Mouse (Mus musculus) lung, postnatal 0 days (tissue): ENCODE data around the gene Gipc2. TPM values are rescaled to one million over a fixed set of nuclear protein-coding genes. Genes with fewer than 3 reads are reported as not detected.

ENCODE experiments used
- ATAC-seq: fragments of 200-750 bp; cut with Nextera tagmentation; 2 replicates; pipeline ENCODE4 v1.8.0; 2017; ENCODE audit warnings: moderate library complexity
- DNase-seq: peaks from one replicate; pipeline ENCODE4 v3.0.0-alpha.2; 2016; ENCODE audit warnings: low spot score
- H3K27ac ChIP-seq: fragments of 300-500 bp; sonication (generic); 2 replicates; pipeline ENCODE4 v1.5.1; 2014; ENCODE audit warnings: antibody characterized with exemption, mild to moderate bottlenecking, low read length, mixed read lengths
- H3K27me3 ChIP-seq: fragments of 300-500 bp; sonication (generic); replicated peaks from 2 replicates; pipeline ENCODE4 v1.6.1; 2014; ENCODE audit warnings: low read length, mixed read lengths; ENCODE audit not compliant: insufficient read depth
- H3K36me3 ChIP-seq: fragments of 300-500 bp; sonication (generic); 2 replicates; pipeline ENCODE4 v1.6.1; 2014; ENCODE audit warnings: low read length, mixed read lengths; ENCODE audit not compliant: insufficient read depth
- H3K4me1 ChIP-seq: fragments of 300-500 bp; sonication (generic); 2 replicates; pipeline ENCODE4 v1.6.1; 2014; ENCODE audit warnings: antibody characterized with exemption, low read depth, low read length, mixed read lengths; ENCODE audit not compliant: insufficient read depth
- H3K4me2 ChIP-seq: fragments of 300-500 bp; sonication (generic); replicated peaks from 2 replicates; pipeline ENCODE4 v1.6.1; 2014; ENCODE audit warnings: low read depth, mild to moderate bottlenecking, low read length, moderate library complexity, mixed read lengths
- H3K4me3 ChIP-seq: fragments of 300-500 bp; sonication (generic); 2 replicates; pipeline ENCODE4 v1.5.1; 2014; ENCODE audit warnings: low read depth, low read length
- H3K9ac ChIP-seq: fragments of 300-500 bp; sonication (generic); replicated peaks from 2 replicates; pipeline ENCODE4 v1.6.1; 2014; ENCODE audit warnings: low read depth, mild to moderate bottlenecking
- H3K9me3 ChIP-seq: fragments of 300-500 bp; sonication (generic); 2 replicates; pipeline ENCODE4 v1.6.1; 2016; ENCODE audit warnings: low read length, mixed read lengths
- CTCF ChIP-seq: IDR thresholded peaks from 2 replicates; pipeline ENCODE4 v1.5.1; 2016; ENCODE audit warnings: antibody characterized with exemption, mild to moderate bottlenecking
- EP300 ChIP-seq: IDR thresholded peaks from 2 replicates; pipeline ENCODE4 v1.6.1; 2016; ENCODE audit warnings: antibody characterized with exemption, mild to moderate bottlenecking, control low read depth
- WGBS: fragments of 180-500 bp; shearing (Covaris S2); extraction: QIAGEN DNeasy Blood & Tissue Kit; methylation state at CpG from one replicate; pipeline ENCODE4 v1.1.7; 2014; 5-methylcytosine and 5-hydroxymethylcytosine counted together
- polyA plus RNA-seq: library from polyadenylated mRNA; unstranded; fragments of >200 nt; fragmentation: Nextera tagmentation; extraction: Ambion mirVana; gene quantifications from 2 replicates; pipeline ENCODE4 v1.2.1, GENCODE M21; 2015

Gene Gipc2
- polyA plus RNA-seq, 1 experiment from 2014 or later = 86.3 TPM

DNA sequence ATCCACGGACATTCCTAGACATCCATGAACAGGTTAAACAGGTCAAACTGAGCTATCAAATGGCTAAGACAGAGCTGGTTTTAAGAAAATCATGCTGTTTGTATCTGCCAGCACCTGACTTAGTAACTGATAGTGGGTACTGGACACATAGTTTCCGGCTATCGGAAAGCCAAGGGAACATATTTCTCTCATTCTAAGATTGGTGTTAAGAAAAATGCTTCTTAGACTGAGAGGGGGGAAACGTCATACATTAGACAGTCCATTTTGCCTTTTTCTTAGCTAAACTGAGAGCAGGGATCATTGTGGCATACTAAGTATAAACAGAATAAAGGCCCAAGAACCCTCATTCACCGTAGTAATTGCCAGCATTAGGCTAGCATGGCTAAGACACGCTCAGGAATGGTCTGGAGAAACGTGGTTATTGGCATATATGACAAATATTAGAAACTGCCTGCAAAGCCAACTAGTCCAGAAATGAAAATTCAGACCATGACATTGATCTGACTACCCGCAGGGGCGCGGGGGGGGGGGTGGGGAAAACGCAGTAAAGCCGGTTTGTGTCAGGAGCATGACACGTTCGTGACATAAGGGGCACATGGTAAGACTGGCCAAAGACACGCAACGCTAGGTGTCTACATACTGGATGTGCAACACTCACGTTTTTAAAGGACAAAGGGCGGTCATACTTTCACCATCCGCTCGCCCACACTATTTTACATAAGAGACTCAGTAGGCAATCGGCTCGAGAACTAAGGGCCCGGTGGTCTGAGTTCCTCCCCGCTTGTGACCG, 43.3 kb upstream of the Gipc2 start:
- peak; percentile 29 for ATAC-seq
- Histone ChIP-seq H3K4me2 (peak overlapping the region; percentile 63), H3K4me3 (peak overlapping the region; percentile 84)

DNA sequence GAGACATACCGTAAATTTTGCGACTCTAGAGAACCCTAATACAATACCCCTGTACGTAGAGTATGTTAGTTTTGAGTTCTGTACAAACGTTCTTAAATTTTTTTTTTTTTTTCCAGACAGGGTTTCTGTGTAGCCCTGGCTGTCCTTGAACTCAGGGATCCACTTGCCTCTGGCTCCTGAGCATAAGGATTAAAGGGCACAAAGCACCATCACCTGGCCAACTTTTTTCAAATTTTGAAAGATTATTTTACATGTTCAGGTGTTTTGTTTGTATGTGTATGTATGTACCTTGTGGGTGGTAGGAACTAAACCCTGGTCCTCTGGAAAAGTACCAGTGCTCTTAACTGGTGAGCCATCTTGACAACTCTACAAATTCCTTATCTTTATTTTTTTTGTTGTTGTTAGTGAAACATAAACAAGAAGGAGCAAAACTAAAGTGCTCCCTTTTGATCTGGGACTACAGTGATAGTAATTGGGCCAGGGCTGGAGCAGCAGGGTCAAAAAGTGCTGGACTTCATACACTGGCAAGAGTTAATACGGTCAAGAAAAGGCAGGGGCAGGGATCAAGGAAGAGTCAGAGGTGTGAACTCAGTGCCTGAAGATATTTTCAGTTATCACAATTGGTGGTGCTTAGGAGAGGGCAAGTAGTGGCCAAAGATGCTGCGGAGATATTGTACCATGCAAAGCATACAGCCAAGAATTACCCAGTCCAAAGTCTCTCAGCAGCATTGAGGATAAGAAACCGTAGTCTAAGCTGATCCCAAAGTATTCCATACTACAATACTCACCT, 42.3 kb upstream of the Gipc2 start:
- Histone ChIP-seq H3K9ac (no peak overlapping the region), H3K36me3 (no peaks in the 10 kb centered on the region), H3K4me1 (peaks cover 9% of the 10 kb centered on the region), H3K9me3 (no peaks in the 10 kb centered on the region), H3K4me3 (no peak overlapping the region), H3K27ac (no peak overlapping the region), H3K4me2 (no peak overlapping the region), H3K27me3 (no peaks in the 10 kb centered on the region)
- no peak for DNase-seq
- WGBS = 82% methylated on average over 7 of the region's 7 CpGs
- no peak for ATAC-seq
- TF ChIP-seq CTCF (no peak), EP300 (no peak)

More for the DNA sequence above, 43.3 kb upstream of the Gipc2 start:
- Histone ChIP-seq H3K27ac (peak overlapping the region; percentile 97), H3K9ac (peak overlapping the region; percentile 99), H3K9me3 (no peaks in the 10 kb centered on the region), H3K4me1 (peaks cover 9% of the 10 kb centered on the region), H3K27me3 (no peaks in the 10 kb centered on the region), H3K36me3 (no peaks in the 10 kb centered on the region)
- TF ChIP-seq EP300 (no peak), CTCF (0 out of 2 replicates have a peak, but pooled peaks have one; percentile 11)
- DNase-seq = peak; percentile 81
- 2% methylated on average over 25 of the region's 25 CpGs for WGBS

DNA sequence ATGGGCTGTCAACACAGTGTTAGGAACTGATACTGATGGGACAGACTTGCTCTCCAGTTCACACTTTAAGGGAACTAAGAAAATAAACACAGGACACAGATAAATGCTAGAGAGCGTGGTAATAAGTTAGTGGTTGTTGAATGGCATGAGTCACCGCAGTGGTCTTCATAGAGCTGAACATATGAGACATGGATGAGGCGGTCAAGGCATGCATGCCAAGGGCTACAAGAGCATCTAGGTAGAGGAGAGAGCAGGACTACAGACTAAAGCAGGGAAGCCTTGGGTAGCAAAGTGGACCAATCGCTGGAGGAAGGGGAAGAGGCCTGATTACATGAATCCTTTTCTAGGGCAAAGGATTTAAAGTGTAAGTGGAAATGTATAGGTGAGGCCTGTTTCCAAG, 41.1 kb upstream of the Gipc2 start:
- Histone ChIP-seq H3K9me3 (no peaks in the 10 kb centered on the region), H3K9ac (no peak overlapping the region), H3K36me3 (no peaks in the 10 kb centered on the region), H3K4me1 (peaks cover 8% of the 10 kb centered on the region), H3K27me3 (no peaks in the 10 kb centered on the region), H3K27ac (no peak overlapping the region), H3K4me2 (no peak overlapping the region), H3K4me3 (no peak overlapping the region)
- no peak for ATAC-seq
- 93% methylated on average over 4 of the region's 4 CpGs for WGBS
- TF ChIP-seq CTCF (no peak), EP300 (no peak)
- no peak for DNase-seq

DNA sequence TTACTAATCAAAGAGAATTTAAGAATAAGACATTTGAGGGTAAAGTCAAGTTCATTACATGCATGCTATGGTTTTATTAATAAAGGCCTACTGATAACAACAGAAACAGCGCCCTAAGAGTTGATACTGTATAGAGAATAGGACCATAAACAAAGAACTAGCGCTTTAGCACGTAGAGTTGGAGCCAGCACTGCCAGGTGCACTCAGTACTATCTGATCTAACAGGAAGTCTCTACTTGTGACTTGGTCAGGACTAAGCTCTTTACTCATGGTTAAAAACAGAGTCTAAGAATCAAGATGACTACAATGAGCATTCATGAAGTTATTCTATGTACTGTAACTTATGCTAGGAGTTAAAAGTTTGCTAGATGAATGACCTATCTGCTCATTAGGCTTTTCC, 38.5 kb upstream of the Gipc2 start:
- Histone ChIP-seq H3K4me2 (no peak overlapping the region), H3K9ac (no peak overlapping the region), H3K9me3 (no peaks in the 10 kb centered on the region), H3K27ac (no peak overlapping the region), H3K4me3 (no peak overlapping the region), H3K36me3 (no peaks in the 10 kb centered on the region), H3K27me3 (no peaks in the 10 kb centered on the region), H3K4me1 (no peaks in the 10 kb centered on the region)
- TF ChIP-seq CTCF = no peak
- no peak for TF ChIP-seq EP300
- 77% methylated on average over 3 of the region's 3 CpGs for WGBS
- no peak for ATAC-seq
- DNase-seq = no peak

DNA sequence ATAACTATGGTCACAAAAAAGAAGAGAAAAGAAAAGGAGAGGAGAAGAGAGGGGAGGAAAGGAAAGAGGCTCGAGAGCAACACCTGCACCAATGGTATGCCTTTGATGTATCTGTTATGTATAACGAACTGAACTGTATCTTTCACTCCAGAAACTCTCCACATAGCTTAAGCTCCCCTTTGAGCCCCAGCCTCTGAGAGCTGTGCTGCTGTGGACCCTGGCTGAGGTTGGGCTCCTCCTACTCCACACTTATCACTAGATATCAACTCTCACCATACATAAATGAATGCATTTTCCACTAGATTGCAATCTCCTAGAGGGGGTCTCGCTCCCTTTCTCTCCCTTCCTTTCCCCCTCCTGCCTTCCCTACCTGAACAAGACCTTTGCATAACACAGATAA, 38.0 kb upstream of the Gipc2 start:
- Histone ChIP-seq H3K9ac (no peak overlapping the region), H3K4me3 (no peak overlapping the region), H3K4me1 (no peaks in the 10 kb centered on the region), H3K4me2 (no peak overlapping the region), H3K36me3 (no peaks in the 10 kb centered on the region), H3K27ac (no peak overlapping the region), H3K9me3 (no peaks in the 10 kb centered on the region), H3K27me3 (no peaks in the 10 kb centered on the region)
- ATAC-seq (no peak), DNase-seq (no peak)
- WGBS = 55% methylated on average over 3 of the region's 3 CpGs
- no peak for TF ChIP-seq CTCF
- TF ChIP-seq EP300 = no peak

DNA sequence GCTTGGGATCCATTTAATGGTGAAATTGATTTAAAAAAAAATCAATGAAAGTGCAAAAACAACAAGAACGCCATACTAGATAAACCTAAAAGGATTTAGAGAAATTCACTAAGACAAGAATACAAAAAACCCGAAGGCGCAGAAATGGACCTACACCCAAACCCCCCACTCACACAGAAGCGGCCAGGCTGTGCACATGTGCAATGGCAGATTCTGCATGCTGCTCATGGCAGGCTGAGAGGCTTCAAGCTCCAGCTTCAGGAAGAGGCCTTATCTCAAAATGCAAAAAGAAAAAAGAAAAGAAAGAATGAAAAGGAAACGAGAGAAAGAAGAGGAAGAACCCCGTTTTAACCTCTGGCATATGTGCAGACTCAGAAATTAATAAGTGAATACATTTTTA, 37.4 kb upstream of the Gipc2 start:
- 86% methylated on average over 6 of the region's 6 CpGs for WGBS
- TF ChIP-seq EP300 (no peak), CTCF (no peak)
- Histone ChIP-seq H3K27ac (no peak overlapping the region), H3K9ac (no peak overlapping the region), H3K9me3 (no peaks in the 10 kb centered on the region), H3K4me3 (no peak overlapping the region), H3K4me1 (no peaks in the 10 kb centered on the region), H3K36me3 (no peaks in the 10 kb centered on the region), H3K4me2 (no peak overlapping the region), H3K27me3 (no peaks in the 10 kb centered on the region)
- ATAC-seq (no peak), DNase-seq (no peak)
